Mouse (Mus musculus): ENCODE results near the gene 1700029F12Rik.

DNA sequence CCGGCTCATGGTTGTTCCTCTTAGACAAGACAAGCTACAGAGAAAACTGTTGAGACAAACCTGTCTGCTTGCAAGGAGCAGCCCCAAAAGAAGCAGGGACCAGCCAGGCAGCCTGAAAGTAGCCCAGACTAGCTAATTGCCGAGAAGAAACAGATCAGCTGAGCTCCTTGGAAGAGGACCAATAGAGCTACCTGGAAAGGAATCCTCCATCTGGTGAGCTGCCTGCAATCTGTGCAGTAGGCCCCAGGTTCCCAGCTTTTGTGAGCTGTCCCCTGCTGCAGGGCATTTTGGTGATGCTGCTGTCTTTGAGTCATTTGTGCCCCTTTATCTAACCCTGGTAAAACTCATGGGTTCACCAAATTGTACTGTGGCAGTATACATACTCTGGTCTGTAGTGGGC lies 46.0 kb upstream of the 1700029F12Rik start:
- no peak for TF ChIP-seq GATA1 (IDR thresholded peaks at IDR 0.05; ENCODE audit: low read length)
- no peak for TF ChIP-seq TAL1 (IDR thresholded peaks at IDR 0.05; ENCODE audit: low read length)

All from erythroblast, embryonic 14.5 days (primary cell).